Mouse (Mus musculus) neural tube, embryonic 11.5 days (tissue): ENCODE measurements around the gene Sypl. TPM values are rescaled to one million over a fixed set of nuclear protein-coding genes. Genes with fewer than 3 reads are reported as not detected.

Experiments
- ATAC-seq: fragments of 200-750 bp; cut with Nextera tagmentation; 2 replicates; pipeline ENCODE4 v1.8.0; 2017; ENCODE audit warnings: moderate number of reproducible peaks, mild to moderate bottlenecking, moderate TSS enrichment, moderate library complexity; ENCODE audit not compliant: insufficient read depth, low FRiP score, low TSS enrichment
- DNase-seq: peaks from one replicate; pipeline ENCODE4 v3.0.0-alpha.2; 2015; ENCODE audit warnings: low spot score
- H3K27ac ChIP-seq: fragments of 300-500 bp; sonication (generic); 2 replicates; pipeline ENCODE4 v1.5.1; 2014; ENCODE audit warnings: low read depth, mild to moderate bottlenecking, low read length
- H3K27me3 ChIP-seq: fragments of 300-500 bp; sonication (generic); 2 replicates; pipeline ENCODE4 v1.6.1; 2014; ENCODE audit warnings: mild to moderate bottlenecking, low read length, mixed read lengths; ENCODE audit not compliant: control insufficient read depth, insufficient read depth
- H3K36me3 ChIP-seq: fragments of 300-500 bp; sonication (generic); 2 replicates; pipeline ENCODE4 v1.6.1; 2014; ENCODE audit warnings: mild to moderate bottlenecking, low read length, moderate library complexity, mixed read lengths; ENCODE audit not compliant: control insufficient read depth, insufficient read depth
- H3K4me1 ChIP-seq: fragments of 300-500 bp; sonication (generic); 2 replicates; pipeline ENCODE4 v1.6.1; 2014; ENCODE audit warnings: low read length, mixed read lengths; ENCODE audit not compliant: control insufficient read depth, insufficient read depth
- H3K4me2 ChIP-seq: fragments of 300-500 bp; sonication (generic); 2 replicates; pipeline ENCODE4 v1.6.1; 2014; ENCODE audit warnings: low read depth, mild to moderate bottlenecking, moderate library complexity
- H3K4me3 ChIP-seq: fragments of 300-500 bp; sonication (generic); 2 replicates; pipeline ENCODE4 v1.5.1; 2014; ENCODE audit warnings: low read depth, low read length
- H3K9ac ChIP-seq: fragments of 300-500 bp; sonication (generic); 2 replicates; pipeline ENCODE4 v1.6.1; 2014; ENCODE audit warnings: mild to moderate bottlenecking, low read length
- H3K9me3 ChIP-seq: fragments of 300-500 bp; sonication (generic); 2 replicates; pipeline ENCODE4 v1.6.1; 2016; ENCODE audit warnings: low read length; ENCODE audit not compliant: control insufficient read depth
- WGBS: fragments of 180-500 bp; shearing (Covaris S2); extraction: QIAGEN DNeasy Blood & Tissue Kit; methylation state at CpG from one replicate; pipeline ENCODE4 v1.1.7; 2014; 5-methylcytosine and 5-hydroxymethylcytosine counted together
- polyA plus RNA-seq: library from polyadenylated mRNA; unstranded; fragments of >200 nt; fragmentation: Nextera tagmentation; extraction: Ambion mirVana; gene quantifications from 2 replicates; pipeline ENCODE4 v1.2.1, GENCODE M21; 2014

Gene Sypl
- polyA plus RNA-seq, 1 experiment from 2014 or later = 54.0 TPM

DNA sequence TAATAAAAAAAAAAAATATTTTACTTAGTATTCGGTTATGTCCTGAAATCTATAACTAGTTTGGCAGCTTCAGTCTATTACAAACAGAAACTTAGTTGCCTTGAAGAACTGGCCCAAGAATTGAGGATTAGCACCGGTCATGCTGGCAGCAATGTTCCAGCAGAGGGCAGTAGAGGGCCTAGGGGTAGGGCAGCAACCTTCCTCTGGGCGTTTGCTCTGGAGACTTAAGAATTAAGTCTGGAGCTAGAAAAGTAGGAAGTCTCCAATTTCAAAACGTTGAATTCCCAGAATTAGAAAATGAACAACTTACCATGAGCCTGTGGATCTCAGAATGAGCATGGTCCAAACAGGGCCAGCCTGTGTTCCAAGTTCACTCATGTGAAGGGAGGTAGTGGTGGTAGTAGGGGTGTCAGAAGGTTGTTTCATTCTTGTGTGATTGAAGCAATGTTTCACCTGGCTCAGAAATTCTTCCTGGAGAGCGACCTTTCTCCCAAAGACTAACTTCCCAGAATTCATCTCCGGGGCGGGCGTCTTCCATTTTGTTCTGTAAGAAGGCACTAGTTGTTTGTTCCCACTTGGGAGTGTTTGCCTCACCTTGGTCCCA is 33.4 kb upstream of the Sypl start:
- Histone ChIP-seq H3K27ac (no peak overlapping the region), H3K36me3 (no peaks in the 10 kb centered on the region)
- ATAC-seq = no peak

DNA sequence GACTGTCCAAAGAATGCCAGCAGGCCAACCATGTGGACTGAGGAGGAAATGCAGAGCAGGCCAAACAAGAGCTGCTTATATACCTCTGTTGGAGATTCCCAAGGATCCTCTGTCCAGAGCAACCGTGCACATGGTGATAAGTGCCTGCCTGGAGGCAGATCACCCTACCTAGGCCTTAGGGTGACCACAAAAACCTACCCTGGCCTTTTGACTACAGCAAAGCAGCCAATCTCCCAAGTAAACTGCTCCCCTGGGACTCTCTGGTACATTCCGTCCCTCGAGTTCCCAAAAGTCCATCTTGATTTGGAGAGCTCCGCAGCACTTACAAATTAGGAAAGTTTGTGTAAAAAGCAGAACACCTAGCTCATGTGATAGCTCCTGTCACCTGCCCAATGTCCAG is 32.6 kb upstream of the Sypl start:
- no peak overlapping the region for H3K4me2 ChIP-seq
- H3K27me3 ChIP-seq = no peaks in the 10 kb centered on the region
- H3K36me3 ChIP-seq = no peaks in the 10 kb centered on the region
- ATAC-seq (no peak), DNase-seq (no peak)
- H3K4me1 ChIP-seq = no peaks in the 10 kb centered on the region
- H3K27ac ChIP-seq = no peak overlapping the region
- no peak overlapping the region for H3K9ac ChIP-seq
- no peak overlapping the region for H3K4me3 ChIP-seq
- 85% methylated on average over 4 of the region's 4 CpGs for WGBS
- no peaks in the 10 kb centered on the region for H3K9me3 ChIP-seq

More for the DNA sequence above, 33.4 kb upstream of the Sypl start:
- no peak overlapping the region for H3K9ac ChIP-seq
- no peak overlapping the region for H3K4me2 ChIP-seq
- no peaks in the 10 kb centered on the region for H3K4me1 ChIP-seq
- H3K9me3 ChIP-seq = no peaks in the 10 kb centered on the region
- H3K27me3 ChIP-seq = no peaks in the 10 kb centered on the region
- H3K4me3 ChIP-seq = no peak overlapping the region
- peak; percentile 50 for DNase-seq
- 68% methylated on average over 8 of the region's 8 CpGs for WGBS

DNA sequence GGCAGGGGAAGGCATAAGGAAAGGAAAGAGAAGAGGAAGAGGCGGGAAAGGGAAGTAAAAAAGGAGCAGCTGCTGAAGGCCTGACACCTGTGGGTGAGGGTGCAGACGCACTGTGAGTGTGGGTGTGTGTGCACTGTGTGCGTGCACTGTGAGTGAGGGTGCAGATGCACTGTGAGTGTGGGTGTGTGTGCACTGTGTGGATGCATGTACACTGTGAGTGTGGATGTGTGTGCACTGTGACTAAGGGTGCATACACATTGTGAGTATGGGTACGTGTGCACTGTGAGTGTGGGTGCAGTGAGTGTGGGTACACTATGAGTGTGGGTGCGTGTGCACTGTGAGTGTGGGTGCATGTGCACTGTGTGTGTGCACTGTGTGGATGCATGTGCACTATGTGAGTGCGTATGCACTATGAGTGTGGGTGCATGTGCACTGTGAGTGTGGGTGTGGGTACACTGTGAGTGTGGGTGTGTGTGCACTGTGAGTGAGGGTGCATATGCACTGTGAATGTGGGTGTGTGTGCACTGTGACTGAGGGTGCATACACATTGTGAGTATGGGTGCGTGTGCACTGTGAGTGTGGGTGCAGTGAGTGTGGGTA is 32.1 kb upstream of the Sypl start:
- H3K4me1 ChIP-seq = peaks cover 3% of the 10 kb centered on the region
- no peak overlapping the region for H3K9ac ChIP-seq
- DNase-seq (no peak), ATAC-seq (no peak)
- H3K36me3 ChIP-seq = no peaks in the 10 kb centered on the region
- H3K4me2 ChIP-seq = no peak overlapping the region
- no peak overlapping the region for H3K27ac ChIP-seq
- no peaks in the 10 kb centered on the region for H3K27me3 ChIP-seq
- no peaks in the 10 kb centered on the region for H3K9me3 ChIP-seq
- 94% methylated on average over 7 of the region's 7 CpGs for WGBS
- H3K4me3 ChIP-seq = no peak overlapping the region

DNA sequence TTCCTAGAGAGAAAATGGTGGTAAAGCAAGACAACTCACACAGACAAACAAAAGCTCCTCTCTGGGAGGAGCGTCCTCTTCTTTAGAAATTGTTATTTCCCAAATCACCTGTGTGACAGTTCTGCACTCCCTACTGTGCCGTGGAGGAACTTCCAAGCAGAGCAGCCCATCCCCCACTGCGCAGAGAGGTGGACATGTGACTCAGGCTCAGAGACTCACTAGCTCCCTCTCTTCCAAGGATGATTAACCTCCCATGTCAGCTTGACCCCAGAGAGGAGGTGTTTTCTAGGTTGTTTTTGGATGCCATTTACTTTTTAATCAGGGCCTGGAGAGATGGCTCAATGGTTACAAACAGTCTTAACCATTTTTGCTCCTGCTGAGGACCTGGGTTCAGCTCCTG is 29.4 kb upstream of the Sypl start:
- Histone ChIP-seq H3K9ac (no peak overlapping the region), H3K4me3 (no peak overlapping the region), H3K9me3 (no peaks in the 10 kb centered on the region), H3K4me1 (peaks cover 7% of the 10 kb centered on the region), H3K4me2 (no peak overlapping the region), H3K36me3 (no peaks in the 10 kb centered on the region), H3K27me3 (no peaks in the 10 kb centered on the region), H3K27ac (no peak overlapping the region)
- ATAC-seq = no peak
- no peak for DNase-seq
- 35% methylated on average over 3 of the region's 3 CpGs for WGBS

DNA sequence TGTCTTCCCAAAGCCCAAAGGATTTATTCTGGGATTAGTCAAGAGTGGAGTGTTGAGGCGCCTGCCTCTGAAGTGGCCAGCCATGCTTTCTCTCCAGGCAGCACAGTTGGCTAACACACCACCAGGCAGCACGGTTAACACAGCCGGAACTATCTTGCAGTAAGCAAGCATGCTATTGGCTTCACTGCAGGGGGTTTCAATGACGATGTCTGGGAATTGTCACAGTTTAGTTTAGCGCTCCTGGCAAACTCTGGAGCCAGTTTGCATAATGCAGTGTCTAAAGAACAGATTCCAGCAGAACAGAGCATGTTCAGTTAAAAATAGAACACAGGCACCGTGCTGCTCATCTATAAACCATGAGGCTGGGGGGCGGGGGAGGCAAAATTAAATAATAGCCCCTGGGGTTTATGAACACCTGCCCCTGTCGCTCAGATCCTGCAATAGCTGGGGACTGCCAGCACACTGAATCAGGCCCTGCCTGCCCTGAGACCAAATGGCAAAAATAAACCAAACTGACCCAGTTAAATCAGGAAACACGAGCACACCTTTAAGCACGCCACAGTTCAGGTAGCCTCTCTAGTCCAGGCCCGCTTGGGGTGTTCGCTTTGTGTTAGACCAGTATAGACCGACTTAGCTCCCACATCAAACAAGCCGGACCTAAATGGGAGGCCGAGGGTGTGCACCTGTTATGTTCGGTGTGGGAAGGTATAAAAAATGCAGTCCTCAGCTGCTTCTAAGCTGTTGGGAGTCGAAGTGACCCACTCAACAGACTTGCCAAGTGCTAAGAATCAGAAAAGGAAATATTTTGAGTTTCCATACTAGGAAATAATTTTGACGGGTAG is 27.1 kb upstream of the Sypl start:
- H3K9ac ChIP-seq = no peak overlapping the region
- no peak overlapping the region for H3K4me2 ChIP-seq
- no peaks in the 10 kb centered on the region for H3K9me3 ChIP-seq
- H3K27ac ChIP-seq = no peak overlapping the region
- H3K27me3 ChIP-seq = no peaks in the 10 kb centered on the region
- peaks cover 7% of the 10 kb centered on the region for H3K4me1 ChIP-seq
- no peaks in the 10 kb centered on the region for H3K36me3 ChIP-seq
- no peak overlapping the region for H3K4me3 ChIP-seq
- ATAC-seq = peak; percentile 56
- 65% methylated on average over 18 of the region's 18 CpGs for WGBS
- peak; percentile 47 for DNase-seq

DNA sequence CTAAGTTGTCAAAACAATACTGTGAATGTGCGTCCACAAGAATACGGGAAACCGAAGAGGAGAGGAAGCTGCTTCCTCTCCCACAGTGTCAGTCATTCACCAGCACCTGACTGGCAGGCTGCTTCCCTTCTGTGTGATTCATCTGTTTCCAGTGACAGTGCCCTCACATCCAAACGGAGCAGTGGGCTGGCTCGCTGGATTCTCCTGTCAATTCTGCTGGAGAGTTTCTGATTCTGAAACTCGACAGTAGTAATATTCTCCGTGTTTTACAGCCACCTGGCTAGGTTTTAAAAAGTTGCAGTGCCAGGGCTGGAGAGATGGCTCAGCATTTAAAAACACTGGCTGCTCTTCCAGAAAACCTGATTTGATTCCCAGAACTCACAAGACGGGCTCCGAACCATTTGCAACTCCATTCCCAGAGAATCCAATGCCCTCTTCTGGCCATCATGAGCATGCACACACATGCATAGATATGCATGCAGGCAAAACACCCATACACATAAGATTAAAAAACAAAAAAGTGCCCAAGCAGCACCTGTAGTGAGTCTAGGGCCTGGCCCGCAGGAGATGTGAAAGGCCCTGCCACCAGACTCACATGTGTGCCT is 26.4 kb upstream of the Sypl start:
- 84% methylated on average over 10 of the region's 10 CpGs for WGBS
- no peak for DNase-seq

DNA sequence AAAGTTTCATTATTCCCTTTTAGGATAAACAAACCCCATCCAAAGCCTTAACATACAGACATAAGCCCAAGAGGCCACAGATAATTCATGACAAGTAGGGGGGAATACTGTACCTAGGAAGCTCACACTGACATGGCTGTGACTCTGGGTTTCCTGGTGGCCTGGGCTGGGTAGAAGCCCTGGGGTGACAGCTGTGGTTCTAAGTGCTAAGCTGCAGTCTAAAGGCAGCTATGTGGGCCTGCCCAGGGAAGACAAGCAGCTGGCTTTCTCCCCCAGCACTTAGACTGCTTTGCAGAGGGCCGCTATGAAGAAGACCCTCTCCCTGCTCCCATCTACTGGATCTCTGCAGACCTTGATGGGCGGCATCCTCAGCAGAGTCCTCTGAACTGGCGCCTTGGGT is 25.5 kb upstream of the Sypl start:
- H3K4me3 ChIP-seq = no peak overlapping the region
- no peaks in the 10 kb centered on the region for H3K36me3 ChIP-seq
- H3K4me1 ChIP-seq = peaks cover 7% of the 10 kb centered on the region
- H3K27me3 ChIP-seq = no peaks in the 10 kb centered on the region
- H3K9me3 ChIP-seq = no peaks in the 10 kb centered on the region
- no peak for DNase-seq
- H3K9ac ChIP-seq = no peak overlapping the region
- 48% methylated on average over 3 of the region's 3 CpGs for WGBS
- ATAC-seq = no peak
- H3K4me2 ChIP-seq = no peak overlapping the region
- no peak overlapping the region for H3K27ac ChIP-seq

More for the DNA sequence above, 26.4 kb upstream of the Sypl start:
- Histone ChIP-seq H3K27me3 (no peaks in the 10 kb centered on the region), H3K27ac (no peak overlapping the region), H3K4me1 (peaks cover 7% of the 10 kb centered on the region), H3K4me2 (no peak overlapping the region), H3K36me3 (no peaks in the 10 kb centered on the region), H3K4me3 (no peak overlapping the region), H3K9ac (no peak overlapping the region), H3K9me3 (no peaks in the 10 kb centered on the region)
- no peak for ATAC-seq

DNA sequence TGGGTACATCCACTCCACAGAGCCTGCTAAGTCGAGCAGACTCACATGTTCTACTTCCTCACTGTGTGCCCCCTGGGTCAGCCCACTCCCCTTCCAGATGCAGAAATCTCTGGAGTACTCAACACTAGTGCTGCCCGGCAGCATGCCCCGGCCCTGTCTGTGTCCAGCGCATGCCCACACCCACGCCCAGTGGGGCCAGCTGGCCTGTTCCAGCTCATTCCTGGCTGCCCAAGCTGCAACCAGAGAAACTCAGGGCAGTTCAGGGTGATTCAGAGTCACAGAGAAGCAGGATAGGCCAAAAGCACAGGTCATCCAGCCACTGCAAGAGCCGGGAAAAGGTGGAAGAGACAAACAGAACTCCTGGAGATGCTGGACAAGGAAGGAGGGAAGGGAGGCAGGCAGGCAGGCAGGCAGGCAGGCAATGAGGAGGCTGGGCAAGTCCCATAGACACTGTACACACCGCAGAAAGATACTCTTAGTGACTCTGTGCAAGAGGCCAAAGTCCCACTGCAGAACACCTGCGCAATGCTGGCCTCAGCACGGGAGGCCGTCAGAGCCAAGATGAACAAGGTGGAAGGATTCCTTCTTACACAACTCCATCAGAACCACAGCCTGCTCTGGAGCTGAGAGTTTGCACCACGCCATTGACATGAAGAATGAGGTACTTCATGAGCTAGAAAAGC is 23.7 kb upstream of the Sypl start:
- Histone ChIP-seq H3K36me3 (no peaks in the 10 kb centered on the region), H3K9me3 (no peaks in the 10 kb centered on the region), H3K4me3 (no peak overlapping the region), H3K27me3 (no peaks in the 10 kb centered on the region), H3K9ac (no peak overlapping the region), H3K4me2 (no peak overlapping the region), H3K27ac (no peak overlapping the region), H3K4me1 (peaks cover 7% of the 10 kb centered on the region)
- DNase-seq (no peak), ATAC-seq (no peak)
- 87% methylated on average over 11 of the region's 11 CpGs for WGBS
